Mouse (Mus musculus) layer of hippocampus, adult 9-10 months (tissue): Measurements from ENCODE around the gene Krtap8-1.

Experiments used
- DNase-seq: peaks from one replicate; pipeline ENCODE4 v3.0.0; 2022; ENCODE audit warnings: low spot score

Krtap8-1 gene

DNA sequence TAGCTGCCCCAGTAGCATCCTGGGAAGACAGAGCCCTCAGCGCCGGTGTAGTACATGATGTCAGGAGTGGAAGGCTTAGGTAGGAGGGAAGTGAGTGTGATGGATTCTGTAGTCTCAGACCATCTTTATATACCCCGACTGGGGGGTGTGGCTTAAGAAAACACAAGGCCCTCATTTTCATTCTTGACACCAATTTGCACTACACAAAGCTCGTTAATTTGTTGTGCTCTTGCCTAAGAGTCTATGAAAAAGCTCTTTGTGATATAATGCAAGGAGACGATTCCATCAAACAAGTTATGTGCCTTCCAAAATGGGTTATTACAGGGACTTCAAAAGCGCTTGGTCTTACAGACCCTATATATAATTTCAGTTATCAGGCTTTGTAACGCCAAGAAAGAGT lies at the start of gene Krtap8-1:
Gene Krtap8-1, minus strand, starts transcription at position 101 of the 400 bp plus-strand sequence.
- DNase-seq: no peak

DNA sequence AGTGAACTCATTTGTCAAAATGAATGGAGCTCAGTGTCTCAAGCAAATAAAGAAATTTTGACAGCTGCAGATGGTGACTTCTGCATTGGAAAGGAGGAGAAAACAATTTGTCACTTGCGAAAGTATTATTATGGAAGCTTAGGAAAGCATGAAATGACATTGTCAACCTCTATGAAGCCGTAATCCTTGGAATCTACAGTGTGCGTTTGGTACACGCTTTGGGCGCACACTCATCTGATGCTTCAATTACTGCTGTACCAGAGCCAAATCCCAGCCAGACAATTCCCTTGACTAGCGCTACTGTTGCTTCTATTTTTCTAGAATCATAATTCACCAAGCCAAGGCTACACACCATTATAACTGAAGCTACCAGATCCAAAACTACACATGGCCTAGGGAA lies 49.6 kb upstream of the Krtap8-1 start:
- no peak for DNase-seq

DNA sequence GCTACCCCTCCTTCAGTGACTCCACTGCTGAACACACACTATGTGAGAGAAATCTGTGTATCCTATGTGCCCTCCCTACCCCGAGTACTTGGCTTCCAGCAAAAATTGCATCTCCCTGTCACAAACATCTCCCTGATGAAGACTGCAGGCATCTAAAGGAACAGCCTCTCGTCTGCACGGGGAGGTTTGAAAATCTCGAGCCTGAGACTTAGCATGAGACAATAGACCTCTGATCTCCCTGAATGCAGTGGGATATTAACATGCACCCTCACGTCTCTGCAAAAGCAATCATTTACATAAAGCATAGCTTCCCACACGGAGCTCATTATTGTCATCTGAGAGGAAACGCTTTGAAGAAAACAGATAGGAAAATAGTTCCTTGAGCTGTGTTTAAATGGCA lies 42.8 kb upstream of the Krtap8-1 start:
- no peak for DNase-seq

DNA sequence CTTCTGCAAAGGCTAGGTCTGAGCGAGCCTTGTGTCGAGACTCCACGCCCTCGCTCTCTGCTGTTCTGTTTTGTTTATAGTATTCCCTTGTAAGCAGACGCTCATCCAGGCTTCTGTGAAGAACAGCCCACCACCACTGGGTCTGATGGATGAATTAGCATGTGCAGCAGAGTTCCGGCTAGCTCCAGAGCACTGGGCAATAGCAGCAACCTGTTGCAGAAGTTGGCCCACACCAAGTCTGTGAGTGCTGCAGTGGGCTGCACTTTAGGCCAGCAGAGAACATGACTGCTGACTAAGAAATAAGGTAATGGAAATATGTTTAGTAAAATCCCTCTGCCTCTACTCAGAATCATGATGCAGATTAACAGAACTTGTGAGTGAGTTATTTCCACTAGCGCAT lies 42.1 kb upstream of the Krtap8-1 start:
- DNase-seq: no peak

DNA sequence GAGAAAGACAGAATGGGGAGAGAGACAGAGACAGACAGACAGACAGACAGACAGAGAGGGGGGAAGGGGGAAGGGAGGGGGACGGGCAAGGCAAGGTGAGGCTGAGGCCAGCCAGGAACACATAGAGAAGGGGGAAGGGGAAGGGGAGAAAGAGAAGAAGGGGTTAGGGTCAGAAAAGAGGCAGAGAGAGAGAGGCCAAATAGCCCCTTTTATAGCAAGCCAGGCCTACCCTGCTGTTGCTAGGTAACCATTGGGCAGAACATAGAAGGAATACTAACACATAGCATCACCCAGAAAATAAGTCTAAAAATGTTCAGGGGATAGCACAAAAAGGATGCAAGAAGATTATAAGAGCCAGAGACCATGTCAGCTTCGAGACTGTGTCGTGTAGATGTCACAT lies 40.6 kb upstream of the Krtap8-1 start:
- no peak for DNase-seq

DNA sequence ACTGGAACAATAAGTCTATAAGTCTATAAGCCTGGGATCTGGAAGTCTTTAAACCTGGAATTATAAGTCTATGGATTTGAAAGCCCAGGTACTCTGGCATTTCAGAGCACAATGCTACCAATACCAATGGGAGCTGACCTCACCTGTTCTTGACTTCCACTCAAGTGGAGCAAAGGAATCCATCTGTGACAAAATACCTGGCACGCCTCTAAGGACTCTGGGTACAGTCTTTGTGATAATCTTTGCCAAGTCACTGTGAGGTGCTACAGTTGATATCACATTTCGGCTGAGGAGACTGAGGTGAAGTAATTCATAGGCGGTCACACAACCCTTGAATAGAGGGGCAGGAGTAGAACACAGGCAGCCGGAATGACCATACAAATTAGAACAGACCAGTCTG lies 33.2 kb upstream of the Krtap8-1 start:
- DNase-seq: no peak

DNA sequence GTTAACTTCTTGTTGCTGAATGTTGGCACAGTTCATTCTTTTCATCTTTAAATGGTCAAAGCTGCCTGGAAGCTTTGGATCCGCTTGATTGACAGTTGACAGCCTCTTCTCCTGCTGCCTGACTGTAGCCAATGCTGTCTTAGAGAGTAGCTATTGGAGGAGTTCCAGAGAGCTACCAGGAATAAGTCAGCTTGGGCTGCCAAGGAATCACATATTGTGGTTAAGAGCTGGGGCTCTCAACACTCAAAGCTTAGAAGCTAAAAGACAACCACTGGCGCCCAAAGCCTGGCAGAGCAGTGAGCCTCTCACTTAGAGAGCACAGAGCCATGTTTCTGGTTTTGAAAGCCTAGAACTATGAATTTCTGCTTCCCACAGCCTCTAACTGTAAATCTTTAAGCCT lies 32.8 kb upstream of the Krtap8-1 start:
- no peak for DNase-seq

DNA sequence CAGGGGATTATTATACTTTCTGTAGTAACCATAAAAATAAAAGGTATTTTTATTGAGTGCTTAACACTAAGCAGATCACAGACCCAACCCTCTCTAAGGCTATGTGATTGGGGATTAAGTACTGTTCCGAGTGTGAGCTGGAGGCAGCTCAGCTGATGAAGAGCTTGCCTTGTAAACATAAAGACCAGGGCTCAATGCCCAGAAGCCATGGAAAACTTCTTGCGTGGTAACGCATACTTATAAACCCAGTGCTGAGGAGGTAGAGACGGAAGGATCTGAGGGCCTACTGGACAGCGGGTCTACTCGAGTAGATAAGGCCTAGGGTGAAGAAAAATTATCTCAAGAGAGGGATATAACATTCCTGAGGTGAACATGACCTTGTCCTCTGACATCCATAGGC lies 32.3 kb upstream of the Krtap8-1 start:
- DNase-seq: no peak

DNA sequence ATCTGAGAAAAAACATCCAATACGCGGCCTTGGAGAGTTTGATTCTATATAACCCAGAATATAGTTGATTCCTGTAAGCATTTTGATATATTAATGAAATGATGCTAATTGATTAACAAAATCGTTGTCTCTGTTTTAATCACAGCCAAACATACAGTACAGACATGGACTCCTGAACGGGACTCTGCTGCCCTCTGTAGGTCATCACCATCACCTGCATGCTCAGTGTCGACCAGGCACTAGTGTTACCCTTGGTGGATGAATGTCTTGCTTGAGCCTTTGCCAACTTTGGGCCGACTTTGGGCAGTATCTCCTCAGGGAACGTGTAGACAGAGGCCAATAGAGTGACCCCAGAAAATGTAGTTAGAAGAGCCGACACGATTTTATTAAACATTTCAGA lies 29.9 kb upstream of the Krtap8-1 start:
- no peak for DNase-seq

DNA sequence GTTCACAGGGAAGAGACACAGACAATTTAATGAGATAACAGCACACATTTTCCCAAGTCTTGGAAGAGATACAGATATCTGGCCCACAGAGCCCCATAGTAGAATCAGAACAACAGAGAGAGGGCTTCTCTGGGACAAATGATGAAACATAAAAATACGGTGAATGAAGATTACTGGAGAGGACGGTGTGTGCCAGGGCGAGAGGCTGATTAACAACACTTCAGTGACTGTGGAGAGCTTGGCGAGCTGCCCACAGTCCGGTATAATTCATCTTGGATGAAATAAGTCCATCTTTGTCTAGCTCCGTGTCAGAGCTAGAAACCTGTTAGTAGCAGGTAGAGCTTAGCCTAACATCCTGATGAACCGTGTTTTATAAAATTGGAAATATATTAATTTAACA lies 25.7 kb upstream of the Krtap8-1 start:
- DNase-seq: no peak

DNA sequence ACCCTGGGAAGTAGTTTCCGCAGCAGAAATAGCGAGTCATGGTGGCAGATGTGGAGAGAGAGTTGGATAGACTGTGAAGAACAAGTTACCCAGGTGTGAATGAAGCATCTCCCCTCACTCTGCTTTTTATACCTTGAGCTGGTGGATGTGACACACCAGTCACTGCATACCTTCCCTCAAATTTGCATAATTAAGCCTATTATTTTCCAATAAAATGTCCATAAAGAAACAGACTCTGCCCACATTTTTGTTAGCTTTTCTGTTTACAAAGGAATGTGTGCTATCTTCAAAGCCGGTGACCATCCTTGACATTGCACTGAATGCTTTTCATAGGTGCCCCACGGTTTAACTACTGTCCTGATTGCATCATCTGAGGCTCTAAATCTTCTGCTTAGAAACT lies 20.5 kb upstream of the Krtap8-1 start, which contains the start of gene Krtap7-1:
Gene Krtap7-1, minus strand, starts transcription at position 101 of the 400 bp plus-strand sequence.
- no peak for DNase-seq

DNA sequence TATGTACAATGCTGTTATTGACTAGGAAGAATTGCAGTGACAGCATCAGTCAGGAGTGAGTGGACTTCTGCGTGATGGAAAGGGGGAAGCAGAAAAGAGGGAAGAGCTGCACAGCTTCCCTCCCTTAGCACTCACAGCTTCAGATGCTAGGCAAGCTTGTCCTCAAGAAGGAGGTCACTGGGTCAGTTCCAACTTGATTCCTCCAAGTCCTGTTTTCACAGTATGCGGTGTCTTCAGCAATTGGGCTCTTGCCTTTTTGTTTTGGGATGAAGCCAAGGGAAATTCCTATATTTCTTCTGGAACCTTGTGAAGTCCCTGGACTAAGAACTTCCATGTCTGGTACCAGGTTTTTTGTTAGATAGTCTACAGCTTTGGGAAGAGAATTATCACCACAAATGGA lies 15.8 kb upstream of the Krtap8-1 start:
- no peak for DNase-seq

DNA sequence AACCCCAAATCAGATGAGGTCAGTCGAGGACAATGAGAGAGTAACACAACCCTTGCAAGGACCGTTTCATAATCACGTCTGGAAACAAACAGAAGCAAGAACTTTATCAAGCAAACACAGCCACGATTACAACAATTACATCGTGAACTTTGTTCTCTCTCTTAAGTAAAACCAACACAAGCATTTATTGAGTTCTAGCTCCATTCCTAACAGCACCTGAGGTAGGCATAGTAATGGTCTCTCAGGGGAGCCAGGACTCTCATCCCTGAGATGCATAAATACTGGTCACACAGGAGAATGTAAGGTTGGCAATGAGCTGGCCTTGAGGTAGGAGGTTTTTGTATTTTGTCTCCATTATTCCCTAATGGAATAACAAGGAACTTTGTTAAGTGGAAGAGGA lies 14.1 kb upstream of the Krtap8-1 start:
- DNase-seq: no peak

DNA sequence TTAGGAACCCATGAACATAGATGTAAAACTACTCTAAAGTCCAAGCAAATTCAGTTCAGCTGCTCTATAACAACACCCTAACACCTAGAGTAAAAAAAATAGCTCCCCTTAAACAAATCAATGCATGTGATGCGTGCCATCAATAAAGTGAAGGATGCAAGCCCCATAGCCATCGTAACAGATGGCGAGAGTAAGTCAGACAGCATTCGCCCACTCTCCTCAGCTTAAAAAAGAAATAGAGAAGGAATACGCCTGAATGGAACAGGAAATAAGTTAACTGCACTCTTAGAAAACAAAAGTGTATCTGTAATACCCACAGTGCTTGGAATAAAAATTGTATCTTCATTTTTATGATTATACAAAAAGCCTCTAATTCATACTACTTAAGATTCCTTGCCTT lies 9.2 kb upstream of the Krtap8-1 start:
- no peak for DNase-seq

DNA sequence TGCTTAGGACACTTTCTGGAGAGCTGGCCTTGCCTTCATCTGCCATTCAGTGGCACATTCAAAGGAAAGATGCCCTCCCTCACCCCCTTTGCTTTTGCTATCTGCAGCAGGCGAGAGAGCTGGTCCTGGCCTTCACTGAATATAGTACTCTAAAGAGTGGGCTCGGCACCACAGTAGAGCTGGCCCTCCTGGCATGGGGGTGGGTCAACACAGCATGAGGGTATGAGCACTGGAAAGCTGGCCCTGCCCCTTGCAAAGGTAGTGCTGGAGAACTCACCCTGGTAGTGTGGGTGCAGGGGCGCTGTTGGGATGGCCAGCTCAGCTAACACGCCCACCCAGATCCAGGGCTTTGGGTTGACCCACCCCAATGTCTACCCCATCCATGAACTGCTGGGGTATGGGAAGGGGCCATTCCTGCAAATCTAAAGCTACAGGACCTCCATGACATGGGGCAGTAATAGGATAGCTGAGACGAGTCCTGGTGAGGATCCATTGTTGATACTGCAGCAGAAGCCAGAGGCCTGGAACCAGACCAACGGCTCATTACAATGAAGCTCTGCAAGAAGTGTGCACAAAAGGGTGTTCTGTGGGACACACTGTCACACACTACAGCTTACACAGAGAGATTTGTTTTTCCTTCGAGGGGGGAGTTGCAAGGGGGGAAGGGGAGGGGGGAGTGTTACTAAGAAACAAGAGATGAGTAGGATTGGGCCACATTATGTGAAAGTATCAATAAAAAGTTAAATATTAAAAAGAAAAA lies 7.8 kb upstream of the Krtap8-1 start:
- DNase-seq: no peak

DNA sequence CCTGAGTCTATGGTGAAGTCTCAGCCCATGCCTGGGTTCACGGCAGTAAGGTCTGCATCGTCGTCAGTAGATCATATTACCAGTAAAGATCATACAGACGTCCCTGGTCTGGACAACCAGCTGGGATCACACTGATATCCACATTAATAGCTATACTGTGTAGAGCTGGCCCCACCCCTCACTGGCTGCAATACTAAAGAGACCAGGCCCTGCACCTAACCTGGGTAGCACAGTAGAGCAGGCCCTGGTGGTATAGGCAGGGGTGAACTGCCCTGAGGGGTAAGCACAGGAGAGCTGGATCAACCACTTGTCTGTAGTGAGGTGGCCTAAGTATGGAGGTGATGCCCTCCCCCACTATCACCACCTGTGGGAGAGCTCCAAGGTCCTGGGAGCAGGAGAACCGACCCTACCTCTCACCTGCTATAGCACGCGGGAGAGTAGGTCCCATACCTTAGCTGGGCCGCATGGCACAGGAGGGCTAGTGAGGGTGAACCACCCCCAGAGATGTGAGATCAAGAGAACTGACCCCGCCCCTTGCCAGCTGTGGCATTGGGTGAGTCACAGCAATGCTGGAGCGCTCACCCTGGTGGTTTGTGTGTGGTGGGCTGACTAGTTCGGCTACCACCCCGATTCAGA lies 10.0 kb downstream of the Krtap8-1 start:
- DNase-seq: no peak

DNA sequence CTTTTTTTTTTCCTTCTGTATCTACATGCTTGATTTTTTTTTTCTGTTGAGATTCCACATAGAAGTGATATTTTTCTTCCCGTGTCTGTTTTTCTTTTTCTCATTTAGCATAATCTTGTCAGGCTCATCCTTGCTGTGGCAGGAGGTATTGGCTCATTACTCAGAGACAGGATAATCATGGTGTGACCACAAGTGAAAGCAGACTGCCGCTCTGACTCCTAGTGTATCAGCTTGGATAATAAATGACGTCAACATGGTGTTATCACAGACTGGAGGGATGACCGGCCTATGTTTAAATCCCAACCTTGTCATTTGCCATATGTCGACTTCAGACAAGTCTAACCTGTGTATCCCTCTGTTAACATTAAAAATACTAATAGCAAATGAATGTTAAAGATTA lies 26.6 kb downstream of the Krtap8-1 start:
- no peak for DNase-seq
